Mouse (Mus musculus): Measurements from ENCODE around the gene Mlx. TPM values are rescaled to one million over a fixed set of nuclear protein-coding genes. Genes with fewer than 3 reads are reported as not detected.

Gene Mlx
- polyA plus RNA-seq, 1 experiment from 2014 or later = 41.3 TPM

GRCm38 (mm10) chr11:101138536-101139181 lies 51.6 kb downstream of the Mlx start:
- H3K27me3 ChIP-seq (ENCODE audit: control insufficient read depth, insufficient read depth, low read depth, low read length) = no peaks in the 10 kb centered on the region
- peaks cover 3% of the 10 kb centered on the region for H3K4me1 ChIP-seq (replicated peaks; ENCODE audit: control insufficient read depth, insufficient read depth, low read length)
- H3K9ac ChIP-seq (ENCODE audit: low read length) = no peak overlapping the region
- H3K9me3 ChIP-seq (ENCODE audit: control insufficient read depth, low read length) = no peaks in the 10 kb centered on the region
- H3K4me2 ChIP-seq (ENCODE audit: low read depth, low read length) = peak overlapping the region; percentile 31
- H3K36me3 ChIP-seq (ENCODE audit: control insufficient read depth, insufficient read depth, low read length) = no peaks in the 10 kb centered on the region
- 17% methylated on average over 15 of the region's 15 CpGs for WGBS
- H3K27ac ChIP-seq (ENCODE audit: low read length) = no peak overlapping the region
- ATAC-seq (ENCODE audit: low read depth) = peak; percentile 44
- peak overlapping the region; percentile 17 for H3K4me3 ChIP-seq (ENCODE audit: low read length)

GRCm38 (mm10) chr11:101140164-101140819 lies 53.2 kb downstream of the Mlx start:
- H3K27me3 ChIP-seq (ENCODE audit: control insufficient read depth, insufficient read depth, low read depth, low read length) = no peaks in the 10 kb centered on the region
- H3K27ac ChIP-seq (ENCODE audit: low read length) = peak overlapping the region; percentile 7; the same call in 1 of the 2 replicates
- H3K9me3 ChIP-seq (ENCODE audit: control insufficient read depth, low read length) = no peaks in the 10 kb centered on the region
- peak overlapping the region; percentile 55 for H3K4me2 ChIP-seq (ENCODE audit: low read depth, low read length)
- H3K36me3 ChIP-seq (ENCODE audit: control insufficient read depth, insufficient read depth, low read length) = no peaks in the 10 kb centered on the region
- peak overlapping the region; percentile 42 for H3K9ac ChIP-seq (ENCODE audit: low read length)
- H3K4me3 ChIP-seq (ENCODE audit: low read length) = peak overlapping the region; percentile 30
- 18% methylated on average over 27 of the region's 27 CpGs for WGBS
- ATAC-seq (ENCODE audit: low read depth) = peak; percentile 66
- H3K4me1 ChIP-seq (replicated peaks; ENCODE audit: control insufficient read depth, insufficient read depth, low read length) = peaks cover 7% of the 10 kb centered on the region

- 67% methylated on average over 8 of the region's 8 CpGs for WGBS
- peaks cover 7% of the 10 kb centered on the region for H3K4me1 ChIP-seq (replicated peaks; ENCODE audit: control insufficient read depth, insufficient read depth, low read length)
- H3K4me3 ChIP-seq (ENCODE audit: low read length) = no peak overlapping the region
- no peaks in the 10 kb centered on the region for H3K36me3 ChIP-seq (ENCODE audit: control insufficient read depth, insufficient read depth, low read length)
- H3K9me3 ChIP-seq (ENCODE audit: control insufficient read depth, low read length) = no peaks in the 10 kb centered on the region
- no peak overlapping the region for H3K4me2 ChIP-seq (ENCODE audit: low read depth, low read length)
- no peak for ATAC-seq (ENCODE audit: low read depth)
- H3K9ac ChIP-seq (ENCODE audit: low read length) = no peak overlapping the region
- no peaks in the 10 kb centered on the region for H3K27me3 ChIP-seq (ENCODE audit: control insufficient read depth, insufficient read depth, low read depth, low read length)
- H3K27ac ChIP-seq (ENCODE audit: low read length) = no peak overlapping the region
Observed at GRCm38 (mm10) chr11:101141088-101141487, 54.0 kb downstream of the Mlx start.

Small RNA genes lying within 50 kb of the gene (microRNA-seq; reads per million reads assigned to microRNA genes)
- not detected for gene Gm27626

Other genes starting within 250 kb of the Mlx start
- gene Stat5b, start 236.6 kb upstream of the Mlx start, polyA plus RNA-seq (2015; fragmentation: Nextera tagmentation; extraction: Ambion mirVana) = 27.2 and 28.4 TPM in 2 replicates
- gene Stat5a, start 227.9 kb upstream of the Mlx start, polyA plus RNA-seq (2015; fragmentation: Nextera tagmentation; extraction: Ambion mirVana) = 11.0 and 11.3 TPM in 2 replicates
- gene Stat3, start 147.7 kb upstream of the Mlx start, polyA plus RNA-seq (2015; fragmentation: Nextera tagmentation; extraction: Ambion mirVana) = 58.5 and 63.7 TPM in 2 replicates
- gene Cavin1, start 116.4 kb upstream of the Mlx start, polyA plus RNA-seq (2015; fragmentation: Nextera tagmentation; extraction: Ambion mirVana) = 461 and 464 TPM in 2 replicates
- 36.7 and 36.9 TPM in 2 replicates for gene Atp6v0a1, start 77.8 kb upstream of the Mlx start, polyA plus RNA-seq (2015; fragmentation: Nextera tagmentation; extraction: Ambion mirVana)
- 20.6 and 23.1 TPM in 2 replicates for gene Naglu, start 17.3 kb upstream of the Mlx start, polyA plus RNA-seq (2015; fragmentation: Nextera tagmentation; extraction: Ambion mirVana)
- gene Hsd17b1, start 8.9 kb upstream of the Mlx start, polyA plus RNA-seq (2015; fragmentation: Nextera tagmentation; extraction: Ambion mirVana) = 0.15 and 0.19 TPM in 2 replicates
- gene Coasy, start 4.7 kb upstream of the Mlx start, polyA plus RNA-seq (2015; fragmentation: Nextera tagmentation; extraction: Ambion mirVana) = 39.7 and 45.1 TPM in 2 replicates
- 29.3 and 32.3 TPM in 2 replicates for gene Psmc3ip, start 8.2 kb downstream of the Mlx start, polyA plus RNA-seq (2015; fragmentation: Nextera tagmentation; extraction: Ambion mirVana)
- gene Retreg3, start 32.6 kb downstream of the Mlx start, polyA plus RNA-seq (2015; fragmentation: Nextera tagmentation; extraction: Ambion mirVana) = 18.4 and 19.6 TPM in 2 replicates
- gene Tubg1, start 32.7 kb downstream of the Mlx start, polyA plus RNA-seq (2015; fragmentation: Nextera tagmentation; extraction: Ambion mirVana) = 70.6 and 82.1 TPM in 2 replicates
- 3.1 TPM in 2 replicates for gene Tubg2, start 68.6 kb downstream of the Mlx start, polyA plus RNA-seq (2015; fragmentation: Nextera tagmentation; extraction: Ambion mirVana)
- 1.1 and 1.2 TPM in 2 replicates for gene Cntnap1, start 83.2 kb downstream of the Mlx start, polyA plus RNA-seq (2015; fragmentation: Nextera tagmentation; extraction: Ambion mirVana)
- gene Plekhh3, start 84.1 kb downstream of the Mlx start, polyA plus RNA-seq (2015; fragmentation: Nextera tagmentation; extraction: Ambion mirVana) = 17.0 and 17.1 TPM in 2 replicates
- gene Ccr10, start 88.2 kb downstream of the Mlx start, polyA plus RNA-seq (2015; fragmentation: Nextera tagmentation; extraction: Ambion mirVana) = 0.23 and 0.35 TPM in 2 replicates
- gene Ezh1, start 139.2 kb downstream of the Mlx start, polyA plus RNA-seq (2015; fragmentation: Nextera tagmentation; extraction: Ambion mirVana) = 19.4 and 20.8 TPM in 2 replicates
- 312 and 337 TPM in 2 replicates for gene Ramp2, start 158.8 kb downstream of the Mlx start, polyA plus RNA-seq (2015; fragmentation: Nextera tagmentation; extraction: Ambion mirVana)
- gene Vps25, start 166.4 kb downstream of the Mlx start, polyA plus RNA-seq (2015; fragmentation: Nextera tagmentation; extraction: Ambion mirVana) = 132 and 135 TPM in 2 replicates
- 5.3 and 5.8 TPM in 2 replicates for gene Wnk4, start 173.3 kb downstream of the Mlx start, polyA plus RNA-seq (2015; fragmentation: Nextera tagmentation; extraction: Ambion mirVana)
- 1.9 and 3.2 TPM in 2 replicates for gene Cntd1, start 191.7 kb downstream of the Mlx start, polyA plus RNA-seq (2015; fragmentation: Nextera tagmentation; extraction: Ambion mirVana)
- gene Coa3, start 191.8 kb downstream of the Mlx start, polyA plus RNA-seq (2015; fragmentation: Nextera tagmentation; extraction: Ambion mirVana) = 184 and 187 TPM in 2 replicates
- gene Becn1, start 215.0 kb downstream of the Mlx start, polyA plus RNA-seq (2015; fragmentation: Nextera tagmentation; extraction: Ambion mirVana) = 136 and 151 TPM in 2 replicates
- 94.0 and 101 TPM in 2 replicates for gene Psme3, start 228.9 kb downstream of the Mlx start, polyA plus RNA-seq (2015; fragmentation: Nextera tagmentation; extraction: Ambion mirVana)
- gene Aoc2, start 237.8 kb downstream of the Mlx start, polyA plus RNA-seq (2015; fragmentation: Nextera tagmentation; extraction: Ambion mirVana) = 0.92 and 1.2 TPM in 2 replicates
- gene Aoc3, start 243.3 kb downstream of the Mlx start, polyA plus RNA-seq (2015; fragmentation: Nextera tagmentation; extraction: Ambion mirVana) = 1.9 and 2.2 TPM in 2 replicates

Measured in lung, embryonic 16.5 days (tissue).